Comparison of ENCODE assay signal across 16 mouse cellular contexts in genomic region chr16:72645890-72646289, GRCm38 (mm10).
DNase-seq lines count a peak whose midpoint lies in the region; ATAC-seq and TF ChIP-seq lines count a peak whose summit lies in the region.
"Had no signal": no experiment of that assay in that cellular context is flagged by ENCODE, and none has a peak within 500 bp of the region (broad histone marks: within the 10 kb centered on the region; RNA-seq: fewer than 3 reads in every experiment).

No protein-coding gene starts in this region.

- H3K9ac ChIP-seq in forebrain, embryonic 12.5 days = no peak overlapping the region
- no peak overlapping the region for H3K9ac ChIP-seq in forebrain, postnatal 0 days
- no peak overlapping the region for H3K9ac ChIP-seq in midbrain, embryonic 16.5 days (ENCODE audit: low read depth, low read length)
- no peak overlapping the region for H3K9ac ChIP-seq in midbrain, embryonic 15.5 days
- H3K9ac ChIP-seq in intestine, postnatal 0 days (ENCODE audit: low read depth, low read length) = no peak overlapping the region
- no peak overlapping the region for H3K9ac ChIP-seq in stomach, embryonic 16.5 days (ENCODE audit: low read length)
- H3K9ac ChIP-seq: kidney, embryonic 15.5 days; neural tube, embryonic 15.5 days had no signal

- WGBS in forebrain, embryonic 12.5 days = 55% methylated on average over 8 of the region's 8 CpGs
- WGBS in forebrain, postnatal 0 days = 42% methylated on average over 8 of the region's 8 CpGs
- 39% methylated on average over 8 of the region's 8 CpGs for WGBS in midbrain, embryonic 16.5 days
- 43% methylated on average over 8 of the region's 8 CpGs for WGBS in midbrain, embryonic 15.5 days
- 27% methylated on average over 8 of the region's 8 CpGs for WGBS in intestine, postnatal 0 days
- WGBS in stomach, embryonic 16.5 days = 25% methylated on average over 8 of the region's 8 CpGs

- no peak overlapping the region for H3K4me3 ChIP-seq in forebrain, embryonic 12.5 days (replicated peaks)
- no peak overlapping the region for H3K4me3 ChIP-seq in forebrain, postnatal 0 days (ENCODE audit: low read depth, low read length)
- no peak overlapping the region for H3K4me3 ChIP-seq in midbrain, embryonic 16.5 days (ENCODE audit: low read depth, low read length)
- H3K4me3 ChIP-seq in midbrain, embryonic 15.5 days = no peak overlapping the region
- no peak overlapping the region for H3K4me3 ChIP-seq in intestine, postnatal 0 days (ENCODE audit: low read depth, low read length)
- H3K4me3 ChIP-seq in stomach, embryonic 16.5 days (replicated peaks; ENCODE audit: low read length) = peak overlapping the region; percentile 33
- H3K4me3 ChIP-seq: kidney, embryonic 15.5 days; layer of hippocampus, adult 2 months; neural tube, embryonic 15.5 days had no signal

- H3K27me3 ChIP-seq in forebrain, embryonic 12.5 days = no peaks in the 10 kb centered on the region
- H3K27me3 ChIP-seq in forebrain, postnatal 0 days (ENCODE audit: insufficient read depth, low read length) = no peaks in the 10 kb centered on the region
- H3K27me3 ChIP-seq in midbrain, embryonic 16.5 days (ENCODE audit: control insufficient read depth, insufficient read depth, low read depth, low read length) = no peaks in the 10 kb centered on the region
- no peaks in the 10 kb centered on the region for H3K27me3 ChIP-seq in midbrain, embryonic 15.5 days (replicated peaks)
- no peaks in the 10 kb centered on the region for H3K27me3 ChIP-seq in intestine, postnatal 0 days (replicated peaks; ENCODE audit: control insufficient read depth, insufficient read depth, low read length)
- H3K27me3 ChIP-seq in stomach, embryonic 16.5 days (ENCODE audit: control insufficient read depth, insufficient read depth, low read length) = no peaks in the 10 kb centered on the region
- H3K27me3 ChIP-seq: kidney, embryonic 15.5 days; neural tube, embryonic 15.5 days had no signal

- no peak overlapping the region for H3K27ac ChIP-seq in forebrain, embryonic 12.5 days
- no peak overlapping the region for H3K27ac ChIP-seq in forebrain, postnatal 0 days (ENCODE audit: low read depth, low read length)
- no peak overlapping the region for H3K27ac ChIP-seq in midbrain, embryonic 16.5 days (ENCODE audit: low read length)
- H3K27ac ChIP-seq in midbrain, embryonic 15.5 days = no peak overlapping the region
- H3K27ac ChIP-seq in intestine, postnatal 0 days (ENCODE audit: low read depth, low read length) = no peak overlapping the region
- no peak overlapping the region for H3K27ac ChIP-seq in stomach, embryonic 16.5 days (ENCODE audit: low read length)
- H3K27ac ChIP-seq: kidney, embryonic 15.5 days; layer of hippocampus, adult 2 months; neural tube, embryonic 15.5 days had no signal

- no peak for ATAC-seq in forebrain, embryonic 12.5 days (ENCODE audit: low FRiP score)
- ATAC-seq in forebrain, postnatal 0 days = no peak
- ATAC-seq in midbrain, embryonic 16.5 days = no peak
- no peak for ATAC-seq in midbrain, embryonic 15.5 days (replicated peaks)
- no peak for ATAC-seq in intestine, postnatal 0 days
- ATAC-seq in stomach, embryonic 16.5 days (ENCODE audit: insufficient read depth, low FRiP score) = no peak
- ATAC-seq: hindbrain, embryonic 16.5 days had no signal

- H3K4me2 ChIP-seq in forebrain, embryonic 12.5 days = 0 out of 2 replicates have a peak overlapping the region, but pooled peaks have one; percentile 10
- no peak overlapping the region for H3K4me2 ChIP-seq in forebrain, postnatal 0 days (ENCODE audit: low read depth)
- peak overlapping the region; percentile 28 for H3K4me2 ChIP-seq in midbrain, embryonic 16.5 days (ENCODE audit: low read length)
- H3K4me2 ChIP-seq in midbrain, embryonic 15.5 days = no peak overlapping the region
- H3K4me2 ChIP-seq in intestine, postnatal 0 days (replicated peaks; ENCODE audit: low read depth) = 0 out of 2 replicates have a peak overlapping the region, but pooled peaks have one; percentile 13
- H3K4me2 ChIP-seq in stomach, embryonic 16.5 days (ENCODE audit: low read depth, low read length) = peak overlapping the region; percentile 45
- H3K4me2 ChIP-seq: kidney, embryonic 15.5 days; neural tube, embryonic 15.5 days had no signal

- DNase-seq in forebrain, postnatal 0 days = no peak
- no peak for DNase-seq in urinary bladder, adult 2 months (ENCODE audit: low spot score)
- DNase-seq in cerebellum, postnatal 4 days (ENCODE audit: low spot score in 2 of 2) = no peak
- DNase-seq: adrenal gland, adult 8-10 months; cerebellum, adult 2 months; left cerebral cortex, postnatal 4 days; thymus, adult 18-20 months had no signal

- no peak for TF ChIP-seq CTCF in forebrain, postnatal 0 days (IDR thresholded peaks at IDR 0.05; ENCODE audit: low read depth)
- no peak for TF ChIP-seq CTCF in intestine, postnatal 0 days (IDR thresholded peaks at IDR 0.05; ENCODE audit: low read depth)

- H3K4me1 ChIP-seq in forebrain, embryonic 12.5 days = peaks cover 18% of the 10 kb centered on the region
- no peaks in the 10 kb centered on the region for H3K4me1 ChIP-seq in forebrain, postnatal 0 days (ENCODE audit: insufficient read depth)
- H3K4me1 ChIP-seq in midbrain, embryonic 16.5 days (ENCODE audit: control insufficient read depth, insufficient read depth, low read length) = peaks cover 4% of the 10 kb centered on the region; the same call in 1 of the 2 replicates
- H3K4me1 ChIP-seq in midbrain, embryonic 15.5 days = no peaks in the 10 kb centered on the region
- H3K4me1 ChIP-seq in intestine, postnatal 0 days (replicated peaks; ENCODE audit: control insufficient read depth, insufficient read depth, low read length) = no peaks in the 10 kb centered on the region
- peaks cover 11% of the 10 kb centered on the region for H3K4me1 ChIP-seq in stomach, embryonic 16.5 days (ENCODE audit: control insufficient read depth, insufficient read depth, low read length)
- H3K4me1 ChIP-seq: neural tube, embryonic 15.5 days had no signal

- no peaks in the 10 kb centered on the region for H3K36me3 ChIP-seq in forebrain, embryonic 12.5 days (replicated peaks)
- H3K36me3 ChIP-seq in forebrain, postnatal 0 days (ENCODE audit: insufficient read depth) = no peaks in the 10 kb centered on the region
- H3K36me3 ChIP-seq in midbrain, embryonic 16.5 days (ENCODE audit: control insufficient read depth, insufficient read depth, low read length) = no peaks in the 10 kb centered on the region
- H3K36me3 ChIP-seq in midbrain, embryonic 15.5 days (replicated peaks) = no peaks in the 10 kb centered on the region
- no peaks in the 10 kb centered on the region for H3K36me3 ChIP-seq in intestine, postnatal 0 days (ENCODE audit: control insufficient read depth, insufficient read depth)
- no peaks in the 10 kb centered on the region for H3K36me3 ChIP-seq in stomach, embryonic 16.5 days (ENCODE audit: control insufficient read depth, insufficient read depth, low read length)
- H3K36me3 ChIP-seq: kidney, embryonic 15.5 days; neural tube, embryonic 15.5 days had no signal

- no peaks in the 10 kb centered on the region for H3K9me3 ChIP-seq in forebrain, embryonic 12.5 days
- H3K9me3 ChIP-seq in forebrain, postnatal 0 days (ENCODE audit: low read length) = no peaks in the 10 kb centered on the region
- no peaks in the 10 kb centered on the region for H3K9me3 ChIP-seq in midbrain, embryonic 16.5 days (replicated peaks; ENCODE audit: control insufficient read depth, low read length, poor library complexity, severe bottlenecking)
- H3K9me3 ChIP-seq in midbrain, embryonic 15.5 days = no peaks in the 10 kb centered on the region
- no peaks in the 10 kb centered on the region for H3K9me3 ChIP-seq in intestine, postnatal 0 days (ENCODE audit: control insufficient read depth)
- H3K9me3 ChIP-seq in stomach, embryonic 16.5 days (replicated peaks; ENCODE audit: control insufficient read depth, low read length) = no peaks in the 10 kb centered on the region
- H3K9me3 ChIP-seq: kidney, embryonic 15.5 days; neural tube, embryonic 15.5 days had no signal

Comparison
In these comparisons a context has a peak if more than half of its experiments do, and no peak if none do; other contexts are left out.
1. H3K4me2 ChIP-seq: peak in forebrain, embryonic 12.5 days (single experiment), midbrain, embryonic 16.5 days (single experiment), intestine, postnatal 0 days (single experiment) and stomach, embryonic 16.5 days (single experiment); none in forebrain, postnatal 0 days (single experiment) and midbrain, embryonic 15.5 days (single experiment).